In the genomic region with DNA sequence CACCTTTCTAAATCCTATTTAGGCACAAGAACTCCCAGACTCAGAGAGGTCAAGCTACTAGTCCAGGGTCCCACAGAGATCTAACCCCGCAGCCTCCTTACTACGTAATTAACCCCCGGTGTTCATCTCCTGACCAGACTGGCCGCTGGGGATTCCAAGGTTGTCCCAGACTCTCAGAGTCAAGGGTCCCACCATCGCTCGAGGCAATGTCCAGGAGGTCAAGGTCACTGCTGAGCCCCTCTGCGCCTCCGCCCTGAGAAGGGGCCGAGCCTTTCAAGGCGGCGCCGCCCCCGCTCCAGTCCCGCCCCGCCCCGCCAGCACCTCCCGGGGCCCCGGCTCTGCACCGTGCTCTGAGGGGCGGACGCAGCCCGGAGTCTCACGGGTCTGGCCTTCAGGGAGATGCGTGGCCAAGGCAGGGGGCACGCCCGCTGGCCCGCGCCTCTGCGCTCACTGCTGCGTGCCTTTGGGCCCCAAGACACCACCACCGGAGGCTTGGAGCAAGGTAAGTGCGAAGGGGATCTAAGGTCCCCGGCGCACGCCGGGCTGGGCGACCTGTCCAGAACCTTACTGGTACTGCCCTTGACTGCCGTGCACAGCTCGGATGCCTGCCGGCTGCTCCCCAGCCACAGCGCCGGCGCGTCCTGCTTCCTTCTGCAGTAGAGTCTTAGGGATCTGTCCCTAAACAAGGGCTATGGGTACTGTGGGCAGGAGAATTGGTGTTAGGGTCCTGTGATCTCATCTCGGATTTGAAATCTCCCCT, we compare ENCODE assay signal across 8 mouse cellular contexts. TPM values are rescaled to one million over a fixed set of nuclear protein-coding genes. Genes with fewer than 3 reads are reported as not detected.
DNase-seq lines count a peak whose midpoint lies in the region; ATAC-seq and TF ChIP-seq lines count a peak whose summit lies in the region.

Gene Phactr3 (plus strand): TSS at position 175 of the 760 bp plus-strand sequence.

- ATAC-seq in hindbrain, embryonic 13.5 days (ENCODE audit: low FRiP score): peak; percentile 69
- 0 out of 2 replicates have a peak, but pooled peaks have one; percentile 18 for ATAC-seq in liver, embryonic 13.5 days (ENCODE audit: low read depth)

- no peak for TF ChIP-seq CTCF in E14TG2a.4 (conservative IDR thresholded peaks at IDR 0.05; ENCODE audit: low read length)

- peaks cover 41% of the 10 kb centered on the region for H3K4me1 ChIP-seq in E14TG2a.4 (replicated peaks; ENCODE audit: low read depth, low read length)
- H3K4me1 ChIP-seq in hindbrain, embryonic 13.5 days (replicated peaks): peaks cover 12% of the 10 kb centered on the region
- no peaks in the 10 kb centered on the region for H3K4me1 ChIP-seq in liver, embryonic 13.5 days (replicated peaks)

- WGBS in hindbrain, embryonic 13.5 days: 1% methylated on average over 45 of the region's 45 CpGs
- WGBS in liver, embryonic 13.5 days (ENCODE audit: insufficient replicate concordance): 5% methylated on average over 44 of the region's 45 CpGs

- peak; percentile 84 for DNase-seq in heart, adult 11 months
- DNase-seq in heart, postnatal 25 days (ENCODE audit: low spot score): no peak
- peak; percentile 82 to 83 for DNase-seq in cerebellum, postnatal 25 days
- DNase-seq in liver, embryonic 13.5 days: no peak
- DNase-seq in yolk sac, embryonic 10.5 days (ENCODE audit: low spot score): peak; percentile 19
- no peak for DNase-seq in natural killer cell, adult 2 months (ENCODE audit: low spot score in 2 of 2)

- H3K9ac ChIP-seq in hindbrain, embryonic 13.5 days: peak within 1 kb of the TSS; percentile 74
- no peak within 1 kb of the TSS for H3K9ac ChIP-seq in liver, embryonic 13.5 days

- peaks cover 80% of the 10 kb centered on the region for H3K27me3 ChIP-seq in E14TG2a.4 (ENCODE audit: insufficient read depth, low read length)
- H3K27me3 ChIP-seq in hindbrain, embryonic 13.5 days: peaks cover 35% of the 10 kb centered on the region
- peaks cover 25% of the 10 kb centered on the region for H3K27me3 ChIP-seq in liver, embryonic 13.5 days

- no peaks in the 10 kb centered on the region for H3K36me3 ChIP-seq in E14TG2a.4 (ENCODE audit: insufficient read depth, low read length)
- no peaks in the 10 kb centered on the region for H3K36me3 ChIP-seq in hindbrain, embryonic 13.5 days
- no peaks in the 10 kb centered on the region for H3K36me3 ChIP-seq in liver, embryonic 13.5 days

- intact Hi-C loops in heart, postnatal 25 days (cut with DNase I): no loop called here

- peak within 1 kb of the TSS; percentile 80 for H3K4me3 ChIP-seq in E14TG2a.4 (replicated peaks; ENCODE audit: low read length)
- H3K4me3 ChIP-seq in hindbrain, embryonic 13.5 days: peak within 1 kb of the TSS; percentile 48
- peak within 1 kb of the TSS; percentile 35 for H3K4me3 ChIP-seq in liver, embryonic 13.5 days (replicated peaks)

- peak within 1 kb of the TSS; percentile 97 for H3K4me2 ChIP-seq in hindbrain, embryonic 13.5 days
- peak within 1 kb of the TSS; percentile 54 for H3K4me2 ChIP-seq in liver, embryonic 13.5 days

- no peak within 1 kb of the TSS for H3K27ac ChIP-seq in hindbrain, embryonic 13.5 days
- no peak within 1 kb of the TSS for H3K27ac ChIP-seq in liver, embryonic 13.5 days

- no peaks in the 10 kb centered on the region for H3K9me3 ChIP-seq in E14TG2a.4 (ENCODE audit: low read length)
- H3K9me3 ChIP-seq in hindbrain, embryonic 13.5 days: no peaks in the 10 kb centered on the region
- H3K9me3 ChIP-seq in liver, embryonic 13.5 days (replicated peaks): no peaks in the 10 kb centered on the region

RNA-seq across cellular contexts. Expression of gene Phactr3, which starts in this region (rescaled TPM):
- 1 to 10 TPM; 1.4 to 1.5 TPM for total RNA-seq in heart, postnatal 25 days (2021)
- polyA plus RNA-seq in hindbrain, embryonic 13.5 days (2015; fragmentation: Nextera tagmentation; extraction: Ambion mirVana): 39.9 and 42.1 TPM in 2 replicates
- polyA plus RNA-seq in liver, embryonic 13.5 days (2015; fragmentation: Nextera tagmentation; extraction: Ambion mirVana): 0.05 TPM in 2 replicates

Comparison
In these comparisons a context has a peak if more than half of its experiments do, and no peak if none do; other contexts are left out.
1. RNA of gene Phactr3 (polyA plus RNA-seq): 39.9 to 42.1 TPM in hindbrain, embryonic 13.5 days; 0.05 TPM in liver, embryonic 13.5 days; every median in the first group is over 10 times any median in the second.
2. DNase-seq: peak in heart, adult 11 months (single experiment), cerebellum, postnatal 25 days (2 of 2) and yolk sac, embryonic 10.5 days (single experiment); none in heart, postnatal 25 days (single experiment), liver, embryonic 13.5 days (single experiment) and natural killer cell, adult 2 months (0 of 2).
3. Peak in ATAC-seq, H3K4me3 ChIP-seq and H3K4me2 ChIP-seq in liver, embryonic 13.5 days; RNA of the gene not detected or under 1 TPM.
4. Peak in every context shown above with its lines, with median percentiles within 50 percentile points of each other: H3K4me3 ChIP-seq.